Mouse (Mus musculus) spleen, adult 2 months (tissue): Measurements from ENCODE around the gene Zfyve28.

Source experiments
- CTCF ChIP-seq: fragments of 200-500 bp; IDR thresholded peaks from 2 replicates; pipeline ENCODE4 v1.5.1; 2011; ENCODE audit warnings: mild to moderate bottlenecking, inconsistent platforms; ENCODE audit not compliant: insufficient read depth, insufficient read length, insufficient replicate concordance; ENCODE audit errors: extremely low read depth
- POLR2A ChIP-seq: fragments of 200-500 bp; IDR thresholded peaks from 2 replicates; pipeline ENCODE4 v1.6.1; 2011; ENCODE audit warnings: low read depth, low read length, inconsistent platforms

GRCm38 (mm10) chr5:34170726-34171125, 117.5 kb downstream of the Zfyve28 start:
- TF ChIP-seq CTCF (no peak), POLR2A (no peak)
